Mouse (Mus musculus) left cerebral cortex, adult 2 months (tissue): ENCODE data around the gene Atp6ap1l. TPM values are rescaled to one million over a fixed set of nuclear protein-coding genes. Genes with fewer than 3 reads are reported as not detected.

Experiments used
- DNase-seq, 2 experiments: peaks; one replicate each; pipeline ENCODE4 v3.0.0; 2021 to 2022; ENCODE audit warnings: low spot score in 2 of 2, mixed read lengths in 1 of 2; ENCODE audit errors: extremely low spot score in 1 of 2
- H3K27ac ChIP-seq: fragments of 200-600 bp; 2 replicates; pipeline ENCODE4 v1.8.1; 2022
- H3K4me3 ChIP-seq: fragments of 200-600 bp; 2 replicates; pipeline ENCODE4 v1.8.1; 2022
- CTCF ChIP-seq: fragments of 200-600 bp; IDR thresholded peaks from 2 replicates; pipeline ENCODE4 v1.8.1; 2022; ENCODE audit warnings: antibody characterized with exemption, mild to moderate bottlenecking, moderate library complexity
- intact Hi-C: fragments of 180-260 bp; cut with DNase I; formaldehyde crosslinking; loops from one replicate; pipeline ENCODE4 v1.15.1; 2025
- total RNA-seq, 2 experiments: library from RNA; stranded (reverse); gene quantifications; 2 replicates each; pipeline ENCODE4 v1.2.3; 2021

Gene Atp6ap1l
- total RNA-seq, 2 experiments from 2014 or later, result 22.8 to 26.1 TPM

GRCm38 (mm10) chr13:90833641-90834207 is 71.4 kb downstream of the Atp6ap1l start:
- no peak for DNase-seq
- intact Hi-C loops, result loop anchor here (10.0 kb wide), 1 partner anchor 749 kb away; the partner anchor contains the start of genes Tmem167 and Xrcc4

More at GRCm38 (mm10) chr13:90833641-90834207, 71.4 kb downstream of the Atp6ap1l start:
- Histone ChIP-seq H3K4me3 (no peak overlapping the region), H3K27ac (no peak overlapping the region)
- TF ChIP-seq CTCF, result no peak

Other genes starting within 250 kb of the Atp6ap1l start
- 100 to 1,000 TPM; 183 to 195 TPM for gene Rps23, start 17.6 kb upstream of the Atp6ap1l start, total RNA-seq